Mouse (Mus musculus) ES-Bruce4 (cell line): ENCODE data around the gene Slc2a10. TPM values are rescaled to one million over a fixed set of nuclear protein-coding genes. Genes with fewer than 3 reads are reported as not detected.
A peak's percentile ranks its signal among the peaks of the same experiment; 100 is the strongest.

ENCODE experiments used
- H3K27ac ChIP-seq: 2 replicates; pipeline ENCODE4 v1.5.1; 2012; ENCODE audit warnings: low read length, inconsistent platforms; ENCODE audit not compliant: insufficient read depth
- H3K27me3 ChIP-seq: 2 replicates; pipeline ENCODE4 v1.6.1; 2012; ENCODE audit warnings: mild to moderate bottlenecking, low read length, inconsistent platforms; ENCODE audit not compliant: control insufficient read depth, poor library complexity, insufficient read depth, severe bottlenecking
- H3K36me3 ChIP-seq: 2 replicates; pipeline ENCODE4 v1.6.1; 2012; ENCODE audit warnings: inconsistent platforms, mild to moderate bottlenecking, low read length, moderate library complexity; ENCODE audit not compliant: control insufficient read depth, poor library complexity, insufficient read depth, severe bottlenecking
- H3K4me1 ChIP-seq: one replicate; pipeline ENCODE4 v1.8.1; 2011; ENCODE audit warnings: low read length; ENCODE audit not compliant: control insufficient read depth, insufficient read depth
- H3K4me3 ChIP-seq: 2 replicates; pipeline ENCODE4 v1.5.1; 2011; ENCODE audit warnings: low read depth, mild to moderate bottlenecking, low read length
- H3K9ac ChIP-seq: 2 replicates; pipeline ENCODE4 v1.6.1; 2012; ENCODE audit warnings: low read depth, mild to moderate bottlenecking, inconsistent platforms; ENCODE audit not compliant: poor library complexity, severe bottlenecking
- H3K9me3 ChIP-seq: replicated peaks from 2 replicates; pipeline ENCODE4 v1.6.1; 2012; ENCODE audit warnings: mild to moderate bottlenecking, low read length, inconsistent platforms; ENCODE audit not compliant: control insufficient read depth, poor library complexity, insufficient read depth, severe bottlenecking
- CTCF ChIP-seq: IDR thresholded peaks from one replicate; pipeline ENCODE4 v1.8.1; 2011; ENCODE audit warnings: low read depth, low read length
- EP300 ChIP-seq: IDR thresholded peaks from 2 replicates; pipeline ENCODE4 v1.6.1; 2011; ENCODE audit warnings: low read depth, low read length; ENCODE audit not compliant: insufficient read depth
- POLR2A ChIP-seq: IDR thresholded peaks from one replicate; pipeline ENCODE4 v1.8.1; 2011; ENCODE audit warnings: low read length; ENCODE audit not compliant: insufficient read depth
- polyA plus RNA-seq: library from polyadenylated mRNA; stranded (reverse); fragments of >200 nt; gene quantifications from 2 replicates; pipeline ENCODE4 v1.2.4, GENCODE M21; 2011; ENCODE audit warnings: low read depth; ENCODE audit not compliant: missing spikeins, insufficient read depth, insufficient read length

Slc2a10 gene
- polyA plus RNA-seq, 1 experiment: 0.22 TPM

DNA sequence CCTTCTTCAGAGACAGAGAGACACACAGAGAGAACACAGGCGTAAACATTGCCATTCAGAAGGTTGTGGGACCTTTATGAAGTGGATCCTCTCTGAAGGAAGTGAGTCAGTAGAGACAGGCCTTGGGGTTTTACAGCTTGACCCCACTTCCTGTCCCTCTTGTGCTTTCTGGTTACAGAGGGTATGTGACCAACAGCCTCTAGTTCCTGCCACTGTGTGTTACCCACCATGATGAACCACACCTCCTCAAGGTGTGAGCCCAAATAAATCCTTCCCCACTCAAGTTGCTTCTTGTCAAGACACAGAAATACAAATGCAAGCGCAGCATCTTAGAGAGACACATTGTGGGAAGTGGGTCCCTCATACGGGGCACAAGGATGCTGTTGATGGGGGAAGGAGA is 37.4 kb downstream of the Slc2a10 start:
- TF ChIP-seq POLR2A: no peak
- TF ChIP-seq CTCF: no peak
- no peak for TF ChIP-seq EP300
- Histone ChIP-seq H3K9ac (no peak overlapping the region), H3K4me1 (no peaks in the 10 kb centered on the region), H3K27ac (no peak overlapping the region), H3K36me3 (no peaks in the 10 kb centered on the region), H3K9me3 (no peaks in the 10 kb centered on the region), H3K27me3 (no peaks in the 10 kb centered on the region; the same call in 1 of the 2 replicates), H3K4me3 (no peak overlapping the region)

GRCm38 (mm10) chr2:165542939-165543669 is 39.5 kb downstream of the Slc2a10 start:
- no peak overlapping the region for H3K4me3 ChIP-seq
- H3K27me3 ChIP-seq: no peaks in the 10 kb centered on the region; the same call in 1 of the 2 replicates
- H3K9ac ChIP-seq: no peak overlapping the region
- TF ChIP-seq POLR2A: no peak
- no peak for TF ChIP-seq EP300
- no peak for TF ChIP-seq CTCF
- H3K4me1 ChIP-seq: no peaks in the 10 kb centered on the region
- H3K36me3 ChIP-seq: no peaks in the 10 kb centered on the region
- H3K27ac ChIP-seq: no peak overlapping the region
- H3K9me3 ChIP-seq: no peaks in the 10 kb centered on the region

DNA sequence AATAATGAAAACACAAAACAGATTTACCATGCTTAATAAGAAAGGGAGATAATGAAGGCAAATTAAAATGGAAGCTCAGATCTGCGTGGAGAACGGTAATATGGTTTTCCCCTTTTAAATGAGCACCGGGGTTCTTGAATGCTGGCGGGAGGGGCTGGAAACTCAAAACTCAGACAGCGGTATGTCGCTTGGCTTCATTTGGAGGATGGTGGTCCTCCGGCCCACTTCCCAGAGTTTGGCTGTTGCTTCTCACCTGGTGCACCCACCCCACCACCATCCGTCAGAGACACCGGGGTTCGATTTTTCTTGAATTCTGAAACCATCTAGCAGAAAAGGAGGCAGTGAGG is 40.1 kb downstream of the Slc2a10 start:
- no peaks in the 10 kb centered on the region for H3K4me1 ChIP-seq
- no peak overlapping the region for H3K27ac ChIP-seq
- H3K4me3 ChIP-seq: no peak overlapping the region
- no peak overlapping the region for H3K9ac ChIP-seq
- no peaks in the 10 kb centered on the region for H3K9me3 ChIP-seq
- H3K27me3 ChIP-seq: no peaks in the 10 kb centered on the region; the same call in 1 of the 2 replicates
- no peaks in the 10 kb centered on the region for H3K36me3 ChIP-seq
- TF ChIP-seq CTCF (no peak), POLR2A (no peak), EP300 (no peak)

DNA sequence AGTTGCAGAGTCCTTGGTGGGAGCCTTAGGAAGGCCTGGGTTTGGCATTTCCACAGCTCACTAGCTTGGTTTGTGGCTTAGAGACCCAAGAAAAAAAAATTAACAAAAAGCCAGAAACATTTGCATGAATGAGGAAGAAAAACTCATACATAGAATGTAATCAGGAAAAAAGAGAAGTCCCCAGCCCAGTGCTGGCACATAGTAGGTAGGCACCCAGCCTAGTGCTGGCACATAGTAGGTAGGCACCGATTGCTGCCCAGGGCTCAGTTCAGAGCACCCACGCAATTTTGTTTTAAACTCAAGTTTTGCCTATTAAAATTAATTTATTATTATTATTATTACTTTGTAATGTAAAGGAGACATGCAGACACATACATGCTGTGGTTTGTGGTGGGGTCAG is 42.1 kb downstream of the Slc2a10 start:
- no peaks in the 10 kb centered on the region for H3K4me1 ChIP-seq
- TF ChIP-seq CTCF (no peak), EP300 (no peak), POLR2A (no peak)
- H3K27ac ChIP-seq: no peak overlapping the region
- H3K27me3 ChIP-seq: no peaks in the 10 kb centered on the region; the same call in 1 of the 2 replicates
- no peaks in the 10 kb centered on the region for H3K9me3 ChIP-seq
- no peaks in the 10 kb centered on the region for H3K36me3 ChIP-seq
- H3K9ac ChIP-seq: no peak overlapping the region
- no peak overlapping the region for H3K4me3 ChIP-seq

- Histone ChIP-seq H3K4me3 (no peak overlapping the region), H3K36me3 (no peaks in the 10 kb centered on the region), H3K27me3 (no peaks in the 10 kb centered on the region), H3K9me3 (no peaks in the 10 kb centered on the region), H3K4me1 (no peaks in the 10 kb centered on the region), H3K9ac (no peak overlapping the region), H3K27ac (no peak overlapping the region)
- TF ChIP-seq EP300 (no peak), POLR2A (no peak), CTCF (no peak)
Measured at GRCm38 (mm10) chr2:165546341-165546740, 42.8 kb downstream of the Slc2a10 start.

- H3K9me3 ChIP-seq: no peaks in the 10 kb centered on the region
- H3K9ac ChIP-seq: no peak overlapping the region
- H3K27me3 ChIP-seq: no peaks in the 10 kb centered on the region
- no peaks in the 10 kb centered on the region for H3K36me3 ChIP-seq
- no peaks in the 10 kb centered on the region for H3K4me1 ChIP-seq
- H3K27ac ChIP-seq: no peak overlapping the region
- no peak for TF ChIP-seq EP300
- no peak for TF ChIP-seq CTCF
- no peak for TF ChIP-seq POLR2A
- peak overlapping the region; percentile 53 for H3K4me3 ChIP-seq
Measured at GRCm38 (mm10) chr2:165547410-165547809, 43.8 kb downstream of the Slc2a10 start.
